Mouse (Mus musculus) heart, postnatal 0 days (tissue): ENCODE results near the gene Sdk2.

Source experiments
- CTCF ChIP-seq: IDR thresholded peaks from 2 replicates; pipeline ENCODE4 v1.5.1; 2016; ENCODE audit warnings: antibody characterized with exemption, control low read depth, low read depth
- EP300 ChIP-seq: IDR thresholded peaks from 2 replicates; pipeline ENCODE4 v1.6.1; 2016; ENCODE audit warnings: antibody characterized with exemption, low read depth

DNA sequence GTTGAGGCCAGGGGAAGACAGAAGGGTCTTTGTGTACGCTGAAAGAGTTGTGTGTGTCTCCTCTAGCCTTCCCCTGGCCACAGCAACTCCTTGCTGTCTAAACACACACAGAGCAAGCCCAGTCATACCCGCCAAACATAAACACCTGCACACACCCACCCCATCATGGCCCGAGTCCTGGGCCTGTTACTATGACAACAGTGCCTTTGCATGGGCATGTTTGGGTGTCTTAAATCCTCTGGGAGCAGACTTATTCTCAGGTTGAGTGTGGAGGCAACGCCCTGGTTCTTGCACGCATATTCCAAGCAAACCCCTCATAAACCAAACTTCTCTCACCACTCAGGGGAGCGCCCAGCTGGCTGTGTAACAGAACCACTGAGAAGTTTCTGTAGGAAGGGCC is 173.9 kb downstream of the Sdk2 start:
- TF ChIP-seq CTCF = no peak
- no peak for TF ChIP-seq EP300
